Mouse (Mus musculus) kidney, embryonic 15.5 days (tissue): ENCODE results near the gene Cryba4. TPM values are rescaled to one million over a fixed set of nuclear protein-coding genes. Genes with fewer than 3 reads are reported as not detected.

ENCODE experiments used
- ATAC-seq: fragments of 200-750 bp; cut with Nextera tagmentation; replicated peaks from 2 replicates; pipeline ENCODE4 v1.8.0; 2017; ENCODE audit warnings: moderate TSS enrichment; ENCODE audit not compliant: low FRiP score
- H3K27ac ChIP-seq: fragments of 300-500 bp; sonication (generic); 2 replicates; pipeline ENCODE4 v1.5.1; 2015; ENCODE audit warnings: mild to moderate bottlenecking, inconsistent platforms
- H3K27me3 ChIP-seq: fragments of 300-500 bp; sonication (generic); 2 replicates; pipeline ENCODE4 v1.6.1; 2015; ENCODE audit warnings: inconsistent platforms
- H3K36me3 ChIP-seq: fragments of 300-500 bp; sonication (generic); 2 replicates; pipeline ENCODE4 v1.6.1; 2015; ENCODE audit warnings: inconsistent platforms
- H3K4me1 ChIP-seq: fragments of 300-500 bp; sonication (generic); 2 replicates; pipeline ENCODE4 v1.6.1; 2015; ENCODE audit warnings: inconsistent platforms
- H3K4me2 ChIP-seq: fragments of 300-500 bp; sonication (generic); 2 replicates; pipeline ENCODE4 v1.6.1; 2015; ENCODE audit warnings: moderate library complexity, mild to moderate bottlenecking, inconsistent platforms
- H3K4me3 ChIP-seq: fragments of 300-500 bp; sonication (generic); replicated peaks from 2 replicates; pipeline ENCODE4 v1.5.1; 2015; ENCODE audit warnings: mild to moderate bottlenecking, inconsistent platforms
- H3K9ac ChIP-seq: fragments of 300-500 bp; sonication (generic); 2 replicates; pipeline ENCODE4 v1.6.1; 2015; ENCODE audit warnings: mild to moderate bottlenecking, inconsistent platforms
- H3K9me3 ChIP-seq: fragments of 300-500 bp; sonication (generic); replicated peaks from 2 replicates; pipeline ENCODE4 v1.6.1; 2016; ENCODE audit warnings: inconsistent platforms
- WGBS: fragments of 180-500 bp; shearing (Covaris S2); methylation state at CpG from one replicate; pipeline ENCODE4 v1.1.7; 2015; ENCODE audit warnings: mixed read lengths; 5-methylcytosine and 5-hydroxymethylcytosine counted together
- polyA plus RNA-seq: library from polyadenylated mRNA; unstranded; fragments of >200 nt; fragmentation: Nextera tagmentation; extraction: Ambion mirVana; gene quantifications from 2 replicates; pipeline ENCODE4 v1.2.1, GENCODE M21; 2015

The Cryba4 gene
- polyA plus RNA-seq, 1 experiment from 2014 or later: 0.99 TPM

- 77% methylated on average over 17 of the region's 17 CpGs for WGBS
These were observed 40.1 kb upstream of the Cryba4 start for GRCm38 (mm10) chr5:112292343-112292980.

GRCm38 (mm10) chr5:112291866-112292265 is 39.5 kb upstream of the Cryba4 start:
- no peaks in the 10 kb centered on the region for H3K36me3 ChIP-seq
- H3K9ac ChIP-seq: no peak overlapping the region
- no peaks in the 10 kb centered on the region for H3K9me3 ChIP-seq
- no peak for ATAC-seq
- WGBS: 69% methylated on average over 5 of the region's 5 CpGs
- H3K4me3 ChIP-seq: no peak overlapping the region
- H3K27ac ChIP-seq: no peak overlapping the region
- no peak overlapping the region for H3K4me2 ChIP-seq
- peaks cover 95% of the 10 kb centered on the region for H3K4me1 ChIP-seq
- H3K27me3 ChIP-seq: no peaks in the 10 kb centered on the region

More at GRCm38 (mm10) chr5:112292343-112292980, 40.1 kb upstream of the Cryba4 start:
- no peak overlapping the region for H3K4me3 ChIP-seq
- no peaks in the 10 kb centered on the region for H3K9me3 ChIP-seq
- H3K4me1 ChIP-seq: peaks cover 93% of the 10 kb centered on the region
- no peak overlapping the region for H3K27ac ChIP-seq
- H3K36me3 ChIP-seq: no peaks in the 10 kb centered on the region
- no peak overlapping the region for H3K9ac ChIP-seq
- no peak for ATAC-seq
- H3K27me3 ChIP-seq: no peaks in the 10 kb centered on the region
- no peak overlapping the region for H3K4me2 ChIP-seq

GRCm38 (mm10) chr5:112290536-112290880 is 38.2 kb upstream of the Cryba4 start:
- 0 out of 2 replicates have a peak, but pooled peaks cover 3% of the 10 kb centered on the region for H3K36me3 ChIP-seq
- 77% methylated on average over 8 of the region's 8 CpGs for WGBS
- no peak overlapping the region for H3K4me3 ChIP-seq
- no peaks in the 10 kb centered on the region for H3K9me3 ChIP-seq
- no peak overlapping the region; the same call in 1 of the 2 replicates for H3K27ac ChIP-seq
- H3K9ac ChIP-seq: no peak overlapping the region
- ATAC-seq: no peak
- H3K4me1 ChIP-seq: peaks cover 93% of the 10 kb centered on the region
- no peaks in the 10 kb centered on the region for H3K27me3 ChIP-seq
- H3K4me2 ChIP-seq: no peak overlapping the region

GRCm38 (mm10) chr5:112289819-112290535 is 37.7 kb upstream of the Cryba4 start:
- Histone ChIP-seq H3K4me2 (no peak overlapping the region), H3K4me1 (peaks cover 90% of the 10 kb centered on the region), H3K9me3 (no peaks in the 10 kb centered on the region), H3K27ac (no peak overlapping the region; the same call in 1 of the 2 replicates), H3K27me3 (no peaks in the 10 kb centered on the region), H3K36me3 (0 out of 2 replicates have a peak, but pooled peaks cover 3% of the 10 kb centered on the region), H3K4me3 (no peak overlapping the region), H3K9ac (no peak overlapping the region)
- no peak for ATAC-seq
- 59% methylated on average over 16 of the region's 16 CpGs for WGBS

- no peak for ATAC-seq
- 21% methylated on average over 8 of the region's 8 CpGs for WGBS
- H3K27ac ChIP-seq: no peak overlapping the region
- H3K4me2 ChIP-seq: peak overlapping the region; percentile 3; the same call in 1 of the 2 replicates
- 0 out of 2 replicates have a peak, but pooled peaks cover 3% of the 10 kb centered on the region for H3K36me3 ChIP-seq
- no peaks in the 10 kb centered on the region for H3K9me3 ChIP-seq
- H3K4me3 ChIP-seq: no peak overlapping the region
- no peak overlapping the region for H3K9ac ChIP-seq
- peaks cover 88% of the 10 kb centered on the region for H3K4me1 ChIP-seq
- no peaks in the 10 kb centered on the region for H3K27me3 ChIP-seq
These were observed 36.9 kb upstream of the Cryba4 start for GRCm38 (mm10) chr5:112289236-112289635.

GRCm38 (mm10) chr5:112288193-112289141 is 36.1 kb upstream of the Cryba4 start:
- H3K27me3 ChIP-seq: no peaks in the 10 kb centered on the region
- 71% methylated on average over 9 of the region's 9 CpGs for WGBS
- H3K27ac ChIP-seq: no peak overlapping the region
- no peak overlapping the region for H3K4me3 ChIP-seq
- H3K9me3 ChIP-seq: no peaks in the 10 kb centered on the region
- H3K9ac ChIP-seq: no peak overlapping the region
- H3K4me2 ChIP-seq: peak overlapping the region; percentile 19
- 0 out of 2 replicates have a peak, but pooled peaks have one; percentile 16 for ATAC-seq
- H3K4me1 ChIP-seq: peaks cover 87% of the 10 kb centered on the region
- H3K36me3 ChIP-seq: 0 out of 2 replicates have a peak, but pooled peaks cover 3% of the 10 kb centered on the region

GRCm38 (mm10) chr5:112287652-112288051 is 35.3 kb upstream of the Cryba4 start:
- Histone ChIP-seq H3K4me1 (peaks cover 89% of the 10 kb centered on the region), H3K36me3 (0 out of 2 replicates have a peak, but pooled peaks cover 3% of the 10 kb centered on the region), H3K4me3 (no peak overlapping the region), H3K27ac (peak overlapping the region; percentile 34), H3K9me3 (no peaks in the 10 kb centered on the region), H3K27me3 (no peaks in the 10 kb centered on the region), H3K4me2 (no peak overlapping the region), H3K9ac (no peak overlapping the region)
- WGBS: 67% methylated on average over 2 of the region's 2 CpGs
- no peak for ATAC-seq

GRCm38 (mm10) chr5:112286984-112287641 is 34.8 kb upstream of the Cryba4 start:
- 0 out of 2 replicates have a peak, but pooled peaks cover 3% of the 10 kb centered on the region for H3K36me3 ChIP-seq
- WGBS: 67% methylated on average over 11 of the region's 11 CpGs
- no peak overlapping the region for H3K9ac ChIP-seq
- H3K4me2 ChIP-seq: no peak overlapping the region
- H3K27me3 ChIP-seq: no peaks in the 10 kb centered on the region
- peaks cover 89% of the 10 kb centered on the region for H3K4me1 ChIP-seq
- ATAC-seq: no peak
- no peak overlapping the region for H3K4me3 ChIP-seq
- H3K27ac ChIP-seq: peak overlapping the region; percentile 34
- no peaks in the 10 kb centered on the region for H3K9me3 ChIP-seq

GRCm38 (mm10) chr5:112286608-112286983 is 34.3 kb upstream of the Cryba4 start:
- Histone ChIP-seq H3K27me3 (no peaks in the 10 kb centered on the region), H3K9ac (no peak overlapping the region), H3K4me2 (no peak overlapping the region), H3K4me1 (peaks cover 89% of the 10 kb centered on the region), H3K9me3 (no peaks in the 10 kb centered on the region), H3K4me3 (no peak overlapping the region), H3K27ac (peak overlapping the region; percentile 34; the same call in 1 of the 2 replicates), H3K36me3 (0 out of 2 replicates have a peak, but pooled peaks cover 3% of the 10 kb centered on the region)
- ATAC-seq: no peak
- 72% methylated on average over 2 of the region's 2 CpGs for WGBS

- Histone ChIP-seq H3K4me1 (peaks cover 88% of the 10 kb centered on the region), H3K27me3 (no peaks in the 10 kb centered on the region), H3K4me3 (no peak overlapping the region), H3K9ac (no peak overlapping the region), H3K36me3 (0 out of 2 replicates have a peak, but pooled peaks cover 3% of the 10 kb centered on the region), H3K9me3 (no peaks in the 10 kb centered on the region), H3K4me2 (no peak overlapping the region), H3K27ac (no peak overlapping the region)
- ATAC-seq: no peak
- WGBS: 90% methylated on average over 7 of the region's 7 CpGs
These were observed 33.3 kb upstream of the Cryba4 start for GRCm38 (mm10) chr5:112285548-112286085.

GRCm38 (mm10) chr5:112284203-112284582 is 31.9 kb upstream of the Cryba4 start:
- no peak overlapping the region for H3K4me2 ChIP-seq
- WGBS: 76% methylated on average over 7 of the region's 7 CpGs
- ATAC-seq: no peak
- H3K9me3 ChIP-seq: no peaks in the 10 kb centered on the region
- no peak overlapping the region for H3K9ac ChIP-seq
- H3K36me3 ChIP-seq: 0 out of 2 replicates have a peak, but pooled peaks cover 3% of the 10 kb centered on the region
- peak overlapping the region; percentile 61 for H3K27ac ChIP-seq
- H3K4me1 ChIP-seq: peaks cover 88% of the 10 kb centered on the region
- no peak overlapping the region for H3K4me3 ChIP-seq
- H3K27me3 ChIP-seq: no peaks in the 10 kb centered on the region
